Mouse (Mus musculus): ENCODE results near the gene Ano8.

Ano8 gene

DNA sequence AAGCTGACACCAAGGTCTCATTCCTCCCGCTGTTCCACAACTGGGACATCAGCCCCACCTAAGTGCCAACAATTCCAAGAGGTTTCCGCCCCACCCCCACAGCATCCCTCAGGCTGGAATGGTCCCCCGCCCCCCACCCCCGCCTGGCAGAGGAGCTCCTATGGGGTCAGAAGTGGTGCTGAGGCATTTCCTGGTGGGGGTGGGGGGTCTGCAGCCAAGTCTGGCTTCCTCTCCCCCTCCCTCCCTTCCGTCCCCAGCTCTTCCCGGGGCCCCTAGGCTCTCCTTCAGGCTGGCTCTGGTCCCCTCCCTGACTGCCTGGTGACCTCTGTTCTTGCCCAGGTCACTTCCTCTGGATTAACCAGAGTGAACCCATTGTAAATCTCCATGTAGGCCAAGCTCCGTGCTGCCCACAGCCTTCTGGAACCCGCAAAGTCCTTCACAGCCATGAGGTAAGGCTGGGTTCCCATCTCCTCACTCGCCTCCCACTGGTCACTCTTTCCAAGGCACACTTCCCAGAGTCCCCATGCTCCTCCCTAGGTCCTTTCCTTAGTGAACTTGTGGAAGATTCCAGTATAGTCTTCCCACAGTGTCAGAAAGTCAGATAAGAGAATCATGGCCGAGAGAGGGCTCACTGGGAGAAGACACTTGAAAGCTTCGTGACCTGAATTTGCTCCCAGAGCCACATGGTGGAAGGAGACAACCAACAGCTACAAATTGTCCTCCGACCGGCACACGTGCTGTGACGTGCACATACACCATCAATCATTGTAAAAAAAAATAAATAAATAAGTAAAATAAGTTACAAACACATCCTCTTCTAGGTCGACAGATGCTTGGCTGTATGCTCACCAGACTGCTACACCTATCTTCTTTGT lies 13.3 kb upstream of the Ano8 start:
- no peak for DNase-seq (ENCODE audit: low spot score in 2 of 2)

- no peak for DNase-seq (ENCODE audit: low spot score in 2 of 2)
These were observed 12.2 kb upstream of the Ano8 start for GRCm38 (mm10) chr8:71497881-71498501.

- DNase-seq (ENCODE audit: low spot score in 2 of 2) = no peak
These were observed 11.4 kb upstream of the Ano8 start for GRCm38 (mm10) chr8:71497077-71497645.

GRCm38 (mm10) chr8:71496481-71496880 lies 10.7 kb upstream of the Ano8 start:
- DNase-seq (ENCODE audit: low spot score in 2 of 2) = peak; percentile 48 to 87

- no peak for DNase-seq (ENCODE audit: low spot score in 2 of 2)
These were observed 10.0 kb upstream of the Ano8 start for GRCm38 (mm10) chr8:71495811-71496210.

DNA sequence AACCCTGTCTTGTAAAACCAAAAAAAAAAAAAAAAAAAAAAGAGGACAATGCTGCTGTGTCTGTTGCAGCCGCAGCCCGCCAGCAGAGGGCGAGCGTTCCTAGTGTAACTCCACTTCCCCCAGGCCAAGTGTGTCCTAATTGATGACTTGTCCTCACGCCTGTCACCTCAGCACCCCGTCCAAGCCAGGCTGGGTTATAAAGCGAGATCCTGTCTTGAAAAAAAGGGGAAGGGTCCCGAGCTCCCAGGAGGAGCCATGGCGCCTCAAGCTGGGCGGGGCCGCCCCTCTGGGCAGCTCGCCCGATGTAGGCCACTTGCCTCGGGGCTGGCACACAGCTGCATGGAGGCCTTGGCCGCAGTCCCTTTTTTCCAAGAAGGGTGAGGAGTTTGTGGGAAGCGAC lies 9.3 kb upstream of the Ano8 start:
- peak; percentile 58 to 83 for DNase-seq (ENCODE audit: low spot score in 2 of 2)

- peak; percentile 84 to 85 for DNase-seq (ENCODE audit: low spot score in 2 of 2)
These were observed 2.7 kb upstream of the Ano8 start for GRCm38 (mm10) chr8:71488454-71488853.

GRCm38 (mm10) chr8:71487691-71488445 lies 2.1 kb upstream of the Ano8 start, which contains the start of gene Gtpbp3:
Gene Gtpbp3 (plus strand): TSS chr8:71488103.
- peak; percentile 79 to 83 for DNase-seq (ENCODE audit: low spot score in 2 of 2)

DNA sequence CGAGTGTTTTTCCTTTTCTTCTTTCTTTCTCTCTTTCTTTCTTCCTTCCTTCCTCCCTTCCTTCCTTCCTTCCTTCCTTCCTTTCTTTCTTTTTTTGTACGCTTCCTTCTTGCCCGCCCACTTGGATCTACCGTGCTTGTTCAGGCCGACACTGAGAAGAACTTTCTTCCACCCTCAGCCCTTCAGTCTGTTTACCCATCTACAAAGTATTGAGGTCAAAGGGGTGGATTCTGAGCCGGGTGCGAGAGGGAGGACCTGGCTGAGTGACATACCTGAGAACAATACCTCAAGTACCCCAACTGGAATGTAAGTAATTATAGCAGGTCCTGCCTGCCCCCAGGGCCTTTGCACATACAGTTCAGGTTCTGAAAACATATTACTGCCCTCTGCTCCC lies 370 bp upstream of the Ano8 start:
- no peak for DNase-seq (ENCODE audit: low spot score in 2 of 2)

GRCm38 (mm10) chr8:71484736-71485135 lies 1.0 kb downstream of the Ano8 start:
- DNase-seq (ENCODE audit: low spot score in 2 of 2) = no peak

DNA sequence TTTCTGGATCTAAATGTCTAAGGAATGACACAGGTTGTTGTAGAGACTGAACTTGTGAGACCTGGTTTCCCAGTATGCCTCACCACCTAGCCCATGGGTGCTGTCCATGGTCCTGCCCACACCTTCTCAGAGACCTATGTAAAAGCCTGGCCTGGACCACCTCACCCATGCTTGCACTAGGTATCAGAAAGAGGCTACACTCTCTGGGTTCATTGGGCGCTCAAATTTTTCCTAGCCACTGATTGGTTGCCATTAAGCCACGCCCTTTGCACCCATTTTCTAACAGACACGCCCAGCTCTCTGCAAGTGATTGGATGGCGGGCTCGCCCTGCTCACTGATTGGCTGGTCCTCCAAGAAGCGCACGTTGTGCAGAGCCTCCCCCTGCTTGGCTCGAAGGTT lies 1.8 kb downstream of the Ano8 start:
- DNase-seq (ENCODE audit: low spot score in 2 of 2) = no peak

DNA sequence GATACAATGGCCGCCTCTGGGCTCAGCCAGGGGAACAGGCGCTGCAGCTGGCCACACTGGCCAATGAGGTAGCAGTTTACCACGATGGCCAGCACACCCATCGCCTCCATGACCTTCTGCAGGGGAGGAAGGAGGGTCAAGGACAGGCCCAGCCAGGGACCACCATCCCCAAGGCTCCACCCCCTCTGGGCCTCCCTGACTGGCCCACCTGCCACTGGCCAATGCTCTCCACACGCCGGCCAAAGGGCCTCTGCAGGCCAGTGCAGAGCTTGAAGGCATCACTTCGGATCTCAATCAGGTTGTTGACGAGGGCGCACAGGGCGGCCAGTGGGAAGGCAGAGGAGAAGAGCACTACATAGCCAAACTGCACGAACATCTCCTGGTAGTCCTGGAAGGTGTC lies 6.8 kb downstream of the Ano8 start:
- DNase-seq (ENCODE audit: low spot score in 2 of 2) = no peak

DNA sequence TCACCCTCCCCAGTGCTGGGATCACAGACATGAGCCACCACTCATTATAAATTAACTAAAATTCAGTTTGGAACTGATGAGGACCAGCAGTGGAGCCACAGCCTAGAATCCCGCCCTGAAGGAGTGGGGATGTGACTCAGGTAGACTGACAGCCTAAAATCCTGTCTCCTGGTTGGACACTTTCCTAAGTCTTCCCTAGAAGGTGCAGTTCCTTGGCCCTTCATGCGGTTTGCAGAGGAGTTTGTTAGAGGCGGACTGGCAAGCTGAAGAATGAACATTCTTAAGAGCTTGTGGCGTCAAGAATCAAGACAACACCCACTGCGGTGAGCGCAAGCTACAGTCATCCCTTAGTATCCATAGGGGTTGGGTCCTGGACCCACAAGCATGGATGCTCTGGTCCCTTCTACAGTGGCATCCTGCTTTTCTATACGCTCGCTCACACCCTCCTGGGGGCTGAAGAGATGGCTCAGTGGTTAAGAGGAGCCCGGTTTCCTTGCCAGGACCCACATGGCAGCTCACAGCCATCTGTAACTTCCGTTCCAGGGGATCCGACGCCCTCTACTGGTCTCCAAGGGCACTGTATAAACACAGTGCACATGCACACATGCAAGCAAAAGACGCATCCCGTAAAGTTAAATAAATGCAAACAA lies 8.4 kb downstream of the Ano8 start:
- no peak for DNase-seq (ENCODE audit: low spot score in 2 of 2)

- DNase-seq (ENCODE audit: low spot score in 2 of 2) = peak; percentile 65 to 82
These were observed 9.4 kb downstream of the Ano8 start for GRCm38 (mm10) chr8:71476099-71476940.

GRCm38 (mm10) chr8:71475702-71476075 lies 10.1 kb downstream of the Ano8 start:
- no peak for DNase-seq (ENCODE audit: low spot score in 2 of 2)

DNA sequence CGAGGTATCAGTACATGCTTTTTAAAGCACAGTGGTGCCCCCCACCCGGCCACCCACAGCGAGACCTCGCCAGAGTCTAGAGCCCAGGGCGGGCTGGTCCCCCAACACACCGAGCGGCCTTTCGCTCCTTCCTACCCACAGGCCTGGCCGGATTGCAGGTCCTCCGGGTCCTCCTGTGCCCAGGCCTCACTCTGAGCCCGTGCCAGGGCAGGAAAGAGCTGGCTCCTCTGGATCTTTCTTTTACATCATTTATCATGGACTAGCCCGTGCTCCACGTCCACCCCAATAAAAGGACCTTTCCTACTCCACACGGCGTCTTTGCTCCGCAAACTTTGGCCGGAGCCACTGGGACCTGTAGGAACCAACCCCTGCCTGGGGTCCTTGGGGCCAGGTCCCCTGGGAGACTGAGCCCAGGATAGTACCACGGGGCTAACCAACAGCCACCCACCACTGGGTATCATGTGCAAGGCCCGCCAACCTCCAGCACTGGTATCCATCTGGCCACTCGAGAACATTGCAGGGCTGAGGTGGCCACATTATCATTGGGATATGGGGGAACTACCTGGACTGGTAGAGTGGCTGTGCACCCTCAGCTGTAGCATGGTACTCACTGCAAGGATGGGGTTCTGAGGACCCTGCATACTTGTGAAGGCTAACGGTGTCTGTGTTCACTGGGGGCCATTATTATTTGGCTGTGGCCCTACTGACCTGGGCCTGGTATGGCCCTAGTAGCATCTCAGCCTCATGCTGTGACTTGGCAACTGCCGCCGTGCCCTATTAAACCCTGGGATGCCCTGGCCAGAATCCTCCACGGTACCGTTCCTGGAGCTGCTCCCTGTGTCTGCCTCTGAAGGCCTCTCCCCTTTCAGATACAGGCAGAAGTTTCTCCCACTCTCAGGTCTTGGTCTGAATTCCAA lies 10.7 kb downstream of the Ano8 start:
- no peak for DNase-seq (ENCODE audit: low spot score in 2 of 2)

GRCm38 (mm10) chr8:71474344-71474743 lies 11.4 kb downstream of the Ano8 start:
- DNase-seq (ENCODE audit: low spot score in 2 of 2) = no peak

DNA sequence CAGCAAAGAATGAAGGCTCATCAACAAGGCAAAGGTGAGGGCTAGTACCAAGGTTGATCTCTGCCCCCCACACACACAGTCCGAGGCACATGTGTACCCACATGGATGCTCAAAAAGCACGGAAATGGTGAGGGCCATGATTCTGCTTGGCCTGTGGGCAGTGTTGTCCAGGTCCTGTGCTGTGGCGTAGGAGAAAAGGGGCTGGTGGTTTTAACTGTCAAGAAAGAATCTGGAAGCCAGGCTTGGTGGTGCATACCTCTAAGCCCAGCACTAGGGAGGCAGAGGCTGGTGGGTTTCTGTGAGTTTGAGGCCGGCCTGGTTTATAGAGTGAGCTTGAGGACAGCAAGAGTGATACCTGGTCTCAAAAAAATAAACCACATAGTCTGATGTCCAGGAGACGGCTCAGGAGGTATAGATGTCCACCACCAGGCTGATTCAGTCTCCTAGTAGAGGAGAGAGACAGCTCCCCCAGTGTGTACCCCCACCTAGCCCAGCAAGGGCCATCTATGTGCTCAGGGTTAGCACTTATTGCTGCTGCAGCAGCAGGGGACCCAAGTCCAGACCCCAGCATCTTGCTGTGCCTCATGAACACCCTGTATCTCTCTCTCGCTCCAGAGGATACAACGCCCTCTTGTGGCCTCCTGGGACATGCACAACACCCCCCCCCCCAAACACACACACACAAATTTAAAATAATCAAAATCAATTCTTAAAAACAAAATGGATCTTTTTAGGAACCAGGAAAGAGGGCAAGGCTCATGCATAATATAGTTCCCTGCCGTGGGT lies 13.0 kb downstream of the Ano8 start:
- no peak for DNase-seq (ENCODE audit: low spot score in 2 of 2)

- no peak for DNase-seq (ENCODE audit: low spot score in 2 of 2)
These were observed 13.9 kb downstream of the Ano8 start for GRCm38 (mm10) chr8:71471861-71472260.
